In the genomic region with DNA sequence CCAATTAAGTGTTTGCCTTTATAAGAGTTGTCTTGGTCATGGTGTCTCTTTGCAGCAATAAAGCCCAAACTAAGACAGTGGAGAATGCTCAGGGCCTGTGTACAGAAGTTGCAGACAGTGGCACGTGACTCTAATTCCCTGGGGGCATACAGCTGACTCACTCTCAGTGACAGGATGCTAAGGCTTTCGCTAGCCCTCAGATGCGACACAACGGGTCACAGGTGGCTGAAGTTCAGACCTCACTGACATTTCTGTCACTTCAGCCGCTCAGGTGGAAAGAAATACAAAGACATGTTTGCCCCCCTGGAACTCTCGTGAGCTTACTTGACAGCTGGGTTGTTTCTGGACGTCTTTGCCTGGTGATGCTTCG, we compare ENCODE assay signal across 27 mouse cellular contexts. TPM values are rescaled to one million over a fixed set of nuclear protein-coding genes. Genes with fewer than 3 reads are reported as not detected.
DNase-seq lines count a peak whose midpoint lies in the region; ATAC-seq lines count a peak whose summit lies in the region.
"Had no signal": no experiment of that assay in that cellular context is flagged by ENCODE, and none has a peak within 500 bp of the region (broad histone marks: within the 10 kb centered on the region; RNA-seq: fewer than 3 reads in every experiment).

No protein-coding gene starts in this region.

- no peaks in the 10 kb centered on the region for H3K9me3 ChIP-seq in forebrain, embryonic 11.5 days (ENCODE audit: control insufficient read depth, low read length)
- H3K9me3 ChIP-seq: forebrain, embryonic 10.5 days; forebrain, embryonic 15.5 days; hindbrain, embryonic 10.5 days; hindbrain, embryonic 13.5 days; intestine, embryonic 15.5 days had no signal

- H3K27me3 ChIP-seq in forebrain, embryonic 11.5 days (ENCODE audit: control insufficient read depth, insufficient read depth, low read length): no peaks in the 10 kb centered on the region
- H3K27me3 ChIP-seq: forebrain, embryonic 15.5 days; hindbrain, embryonic 13.5 days; intestine, embryonic 15.5 days had no signal

- no peaks in the 10 kb centered on the region for H3K4me1 ChIP-seq in forebrain, embryonic 11.5 days (replicated peaks; ENCODE audit: control insufficient read depth, insufficient read depth, low read length)
- H3K4me1 ChIP-seq: forebrain, embryonic 10.5 days; forebrain, embryonic 15.5 days; hindbrain, embryonic 10.5 days; intestine, embryonic 15.5 days had no signal

- H3K9ac ChIP-seq in forebrain, embryonic 11.5 days (ENCODE audit: low read length): no peak overlapping the region
- H3K9ac ChIP-seq: forebrain, embryonic 15.5 days; hindbrain, embryonic 13.5 days; intestine, embryonic 15.5 days had no signal

- H3K36me3 ChIP-seq in forebrain, embryonic 11.5 days (ENCODE audit: control insufficient read depth, insufficient read depth, low read length): no peaks in the 10 kb centered on the region
- H3K36me3 ChIP-seq: forebrain, embryonic 10.5 days; forebrain, embryonic 15.5 days; hindbrain, embryonic 10.5 days; hindbrain, embryonic 13.5 days; intestine, embryonic 15.5 days had no signal

- ATAC-seq in forebrain, embryonic 11.5 days (replicated peaks; ENCODE audit: low FRiP score): no peak
- ATAC-seq: activated CD4-positive, CD25-positive, alpha-beta regulatory T cell, adult 4 months; CD4-positive, CD25-positive, alpha-beta regulatory T cell, adult 4 months; forebrain, embryonic 15.5 days; hindbrain, embryonic 16.5 days; intestine, embryonic 15.5 days had no signal

- H3K4me2 ChIP-seq in forebrain, embryonic 11.5 days (ENCODE audit: low read depth, low read length, severe bottlenecking): no peak overlapping the region
- H3K4me2 ChIP-seq: forebrain, embryonic 15.5 days; heart, embryonic 11.5 days; hindbrain, embryonic 13.5 days; intestine, embryonic 15.5 days had no signal

- DNase-seq in A20 (ENCODE audit: low read depth, low spot score): peak; percentile 73
- peak; percentile 63 to 70 for DNase-seq in B cell, adult 2 months
- peak; percentile 17 for DNase-seq in retina, embryonic 14.5 days (ENCODE audit: low spot score)
- DNase-seq in layer of hippocampus, adult 11-12 months (ENCODE audit: low spot score): no peak
- no peak for DNase-seq in forebrain, embryonic 11.5 days (ENCODE audit: low spot score)
- DNase-seq in gastrocnemius, postnatal 4 days (ENCODE audit: low spot score in 2 of 2): no peak
- DNase-seq: adrenal gland, adult 8-10 months; adrenal gland, postnatal 25 days; cerebellum, adult 11-12 months; cerebellum, adult 8-10 months; cerebellum, postnatal 10 days; cerebellum, postnatal 36 days; gastrocnemius, postnatal 25 days; heart, postnatal 36 days had no signal

- H3K27ac ChIP-seq in forebrain, embryonic 11.5 days (ENCODE audit: low read depth, low read length): no peak overlapping the region
- H3K27ac ChIP-seq: forebrain, embryonic 10.5 days; forebrain, embryonic 15.5 days; hindbrain, embryonic 10.5 days; hindbrain, embryonic 13.5 days; intestine, embryonic 15.5 days had no signal

- H3K4me3 ChIP-seq in forebrain, embryonic 11.5 days (ENCODE audit: low read depth, low read length): no peak overlapping the region
- H3K4me3 ChIP-seq: forebrain, embryonic 10.5 days; forebrain, embryonic 15.5 days; hindbrain, embryonic 10.5 days; hindbrain, embryonic 13.5 days; intestine, embryonic 15.5 days had no signal

- 86% methylated on average over 8 of the region's 8 CpGs for WGBS in forebrain, embryonic 11.5 days

RNA-seq across cellular contexts. Expression of gene Cnih3, which starts 39.4 kb away (rescaled TPM):
- polyA plus RNA-seq in forebrain, embryonic 11.5 days (2014; fragmentation: Nextera tagmentation; extraction: Ambion mirVana): 1.9 and 3.5 TPM in 2 replicates
- under 1 TPM in 1 of 2 experiments, not detected in 1; 0.17 TPM for total RNA-seq in gastrocnemius, postnatal 4 days (2021)
- total RNA-seq: adrenal gland, postnatal 25 days; gastrocnemius, adult 8-10 months; gastrocnemius, postnatal 25 days; granulocyte monocyte progenitor cell, adult 5-6 weeks; heart, adult 8-10 months; heart, postnatal 36 days had no signal
- polyA plus RNA-seq: activated CD4-positive, CD25-positive, alpha-beta regulatory T cell, adult 4 months; CD4-positive, CD25-positive, alpha-beta regulatory T cell, adult 4 months; heart, postnatal 0 days had no signal

Comparison
In these comparisons a context has a peak if more than half of its experiments do, and no peak if none do; other contexts are left out.
1. DNase-seq: peak in A20 (single experiment), B cell, adult 2 months (2 of 2) and retina, embryonic 14.5 days (single experiment); none in layer of hippocampus, adult 11-12 months (single experiment), forebrain, embryonic 11.5 days (single experiment) and gastrocnemius, postnatal 4 days (0 of 2).